Mouse (Mus musculus) forelimb bud, embryonic 11.5 days (tissue): ENCODE data around the gene Dnajc9.

Experiments used
- DNase-seq: peaks from one replicate; pipeline ENCODE4 v3.0.0-alpha.2; 2012; ENCODE audit warnings: low read depth, low spot score

Dnajc9 gene

DNA sequence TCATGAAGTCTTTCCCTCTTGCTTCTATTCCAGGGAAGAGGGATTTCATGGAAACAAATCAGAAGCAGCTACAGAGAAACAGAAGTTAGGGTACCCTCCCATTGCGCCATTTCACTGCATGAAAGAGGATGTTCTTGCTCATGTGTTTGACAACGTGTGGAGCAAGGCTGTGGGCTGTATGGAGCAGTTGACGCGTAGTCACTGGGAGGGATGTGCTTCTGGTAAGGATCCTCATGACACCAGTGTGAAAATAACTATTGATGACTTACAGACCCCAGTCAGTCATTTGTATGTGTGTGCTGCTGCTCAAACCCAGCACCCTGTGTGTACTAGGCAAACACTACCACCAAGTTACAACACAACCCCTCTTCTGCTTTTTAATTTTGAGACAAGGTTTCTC, 25.5 kb downstream of the Dnajc9 start:
- DNase-seq, result no peak

- peak; percentile 98 for DNase-seq
These were observed 40.6 kb downstream of the Dnajc9 start, which contains the start of the genes Ecd and Fam149b for GRCm38 (mm10) chr14:20347991-20348541. Ecd (minus strand) TSS chr14:20348121. Fam149b (plus strand) TSS chr14:20348162.

DNA sequence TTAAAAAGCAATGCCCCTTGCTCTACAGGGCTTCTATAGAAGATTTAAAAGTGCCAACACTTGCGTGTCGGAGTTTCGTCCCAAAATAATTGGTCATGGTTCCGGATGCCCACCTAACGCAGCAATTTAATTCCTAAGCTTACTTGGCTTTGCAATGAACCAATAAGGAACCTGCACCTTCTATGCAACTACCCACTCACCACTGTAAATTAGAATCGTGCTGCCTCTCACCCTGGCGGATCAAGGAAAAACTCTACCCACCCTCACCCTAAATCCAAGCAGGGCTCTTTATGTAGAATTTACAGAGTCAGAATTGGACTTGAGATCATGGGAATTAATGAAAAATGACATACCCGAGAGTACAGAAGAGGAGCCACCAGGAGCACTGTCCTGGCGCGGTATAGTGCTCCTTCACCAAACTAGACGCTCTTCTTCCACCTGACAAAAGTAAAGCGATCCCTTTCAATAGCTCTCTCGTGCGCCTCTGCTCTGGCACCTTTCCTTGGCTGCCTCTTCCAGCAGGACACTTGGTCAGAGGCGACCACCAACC, 41.2 kb downstream of the Dnajc9 start:
- no peak for DNase-seq

DNA sequence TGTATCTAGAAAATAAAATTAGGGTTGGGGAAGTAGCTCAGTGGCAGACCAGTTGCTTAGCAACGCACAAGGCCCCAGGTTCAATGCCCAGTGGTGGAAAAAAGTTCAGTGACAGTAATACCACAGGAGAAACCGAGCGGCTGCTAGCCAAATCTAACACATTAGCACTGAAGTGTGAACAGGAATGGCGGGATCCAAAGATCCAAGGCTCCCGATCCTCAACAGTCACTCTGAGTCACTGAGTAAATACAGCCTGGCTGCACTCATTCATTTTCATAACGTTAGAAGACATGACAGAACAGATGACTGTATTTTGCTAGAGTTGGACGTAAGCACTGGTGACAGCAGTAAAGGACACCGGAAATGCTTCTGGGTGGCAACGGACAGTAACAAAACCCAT, 42.8 kb downstream of the Dnajc9 start:
- no peak for DNase-seq

DNA sequence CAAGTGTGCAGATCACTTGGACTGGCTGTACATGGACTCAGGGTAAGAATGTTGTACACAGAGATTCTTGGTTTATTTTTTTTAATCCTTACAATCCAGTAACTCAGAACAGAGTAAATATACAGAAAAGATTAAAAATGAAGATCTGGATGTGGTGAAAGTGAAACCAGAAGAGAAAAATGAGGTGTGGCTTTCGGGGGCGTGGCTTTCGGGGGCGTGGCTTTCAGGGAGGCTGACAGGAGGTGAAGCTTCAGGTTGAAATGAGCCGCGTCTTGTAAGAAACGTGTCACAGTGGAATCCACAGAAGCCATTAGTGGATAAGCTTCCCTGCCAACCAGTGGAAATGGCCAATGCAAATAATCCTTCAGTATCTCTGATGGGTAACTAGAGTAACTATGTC, 47.8 kb downstream of the Dnajc9 start:
- DNase-seq, result no peak

GRCm38 (mm10) chr14:20340149-20340548, 48.6 kb downstream of the Dnajc9 start:
- DNase-seq, result peak; percentile 20

GRCm38 (mm10) chr14:20339415-20339814, 49.3 kb downstream of the Dnajc9 start:
- DNase-seq, result no peak
